Mouse (Mus musculus) forebrain, embryonic 15.5 days (tissue): Measurements from ENCODE around the gene Ccdc12. TPM values are rescaled to one million over a fixed set of nuclear protein-coding genes. Genes with fewer than 3 reads are reported as not detected.

ENCODE experiments used
- ATAC-seq: fragments of 200-750 bp; cut with Nextera tagmentation; replicated peaks from 2 replicates; pipeline ENCODE4 v1.8.0; 2017; ENCODE audit warnings: mild to moderate bottlenecking, moderate TSS enrichment, moderate library complexity
- H3K27ac ChIP-seq: fragments of 300-500 bp; sonication (generic); replicated peaks from 2 replicates; pipeline ENCODE4 v1.5.1; 2015; ENCODE audit warnings: mild to moderate bottlenecking, inconsistent platforms
- H3K27me3 ChIP-seq: fragments of 300-500 bp; sonication (generic); 2 replicates; pipeline ENCODE4 v1.6.1; 2015; ENCODE audit warnings: inconsistent platforms
- H3K36me3 ChIP-seq: fragments of 300-500 bp; sonication (generic); 2 replicates; pipeline ENCODE4 v1.6.1; 2015; ENCODE audit warnings: mild to moderate bottlenecking, inconsistent platforms
- H3K4me1 ChIP-seq: fragments of 300-500 bp; sonication (generic); 2 replicates; pipeline ENCODE4 v1.6.1; 2015; ENCODE audit warnings: inconsistent platforms
- H3K4me2 ChIP-seq: fragments of 300-500 bp; sonication (generic); replicated peaks from 2 replicates; pipeline ENCODE4 v1.6.1; 2015; ENCODE audit warnings: mild to moderate bottlenecking, inconsistent platforms
- H3K4me3 ChIP-seq: fragments of 300-500 bp; sonication (generic); 2 replicates; pipeline ENCODE4 v1.5.1; 2015; ENCODE audit warnings: mild to moderate bottlenecking, inconsistent platforms
- H3K9ac ChIP-seq: fragments of 300-500 bp; sonication (generic); replicated peaks from 2 replicates; pipeline ENCODE4 v1.6.1; 2015; ENCODE audit warnings: mild to moderate bottlenecking, inconsistent platforms
- H3K9me3 ChIP-seq: fragments of 300-500 bp; sonication (generic); 2 replicates; pipeline ENCODE4 v1.6.1; 2016; ENCODE audit warnings: inconsistent platforms
- WGBS: fragments of 180-500 bp; shearing (Covaris S2); methylation state at CpG from one replicate; pipeline ENCODE4 v1.1.7; 2015; ENCODE audit warnings: mixed read lengths; 5-methylcytosine and 5-hydroxymethylcytosine counted together
- polyA plus RNA-seq: library from polyadenylated mRNA; unstranded; fragments of >200 nt; fragmentation: Nextera tagmentation; extraction: Ambion mirVana; gene quantifications from 2 replicates; pipeline ENCODE4 v1.2.1, GENCODE M21; 2015

The Ccdc12 gene
- polyA plus RNA-seq, 1 experiment from 2014 or later = 120 TPM

- Histone ChIP-seq H3K36me3 (no peaks in the 10 kb centered on the region), H3K4me1 (peaks cover 22% of the 10 kb centered on the region), H3K4me3 (peak within 1 kb of the TSS; percentile 62), H3K27ac (no peak within 1 kb of the TSS), H3K4me2 (peak within 1 kb of the TSS; percentile 98), H3K9me3 (no peaks in the 10 kb centered on the region), H3K9ac (peak within 1 kb of the TSS; percentile 64), H3K27me3 (peaks cover 30% of the 10 kb centered on the region)
- WGBS = 3% methylated on average over 17 of the region's 17 CpGs
- ATAC-seq = no peak
These were observed 85.5 kb downstream of the Ccdc12 start, which contains the start of gene Myl3 for GRCm38 (mm10) chr9:110741711-110742294. Myl3 (plus strand) TSS chr9:110741861.

GRCm38 (mm10) chr9:110742295-110742950, 86.1 kb downstream of the Ccdc12 start:
- H3K27ac ChIP-seq = no peak overlapping the region
- peak overlapping the region; percentile 62 for H3K4me3 ChIP-seq
- peaks cover 30% of the 10 kb centered on the region for H3K27me3 ChIP-seq
- no peaks in the 10 kb centered on the region for H3K36me3 ChIP-seq
- H3K9ac ChIP-seq = peak overlapping the region; percentile 64
- ATAC-seq = peak; percentile 79
- H3K4me2 ChIP-seq = peak overlapping the region; percentile 98
- H3K4me1 ChIP-seq = peaks cover 22% of the 10 kb centered on the region
- H3K9me3 ChIP-seq = no peaks in the 10 kb centered on the region
- WGBS = under 1% methylated on average over 52 of the region's 71 CpGs

GRCm38 (mm10) chr9:110742951-110743455, 86.7 kb downstream of the Ccdc12 start:
- peak overlapping the region; percentile 64 for H3K9ac ChIP-seq
- H3K4me2 ChIP-seq = peak overlapping the region; percentile 98
- ATAC-seq = peak; percentile 25; the same call in 1 of the 2 replicates
- peak overlapping the region; percentile 62 for H3K4me3 ChIP-seq
- H3K36me3 ChIP-seq = no peaks in the 10 kb centered on the region
- peaks cover 30% of the 10 kb centered on the region for H3K27me3 ChIP-seq
- under 1% methylated on average over 49 of the region's 49 CpGs for WGBS
- H3K27ac ChIP-seq = no peak overlapping the region
- H3K9me3 ChIP-seq = no peaks in the 10 kb centered on the region
- peaks cover 22% of the 10 kb centered on the region for H3K4me1 ChIP-seq

GRCm38 (mm10) chr9:110743456-110744323, 87.4 kb downstream of the Ccdc12 start:
- Histone ChIP-seq H3K4me2 (peak overlapping the region; percentile 98), H3K9ac (peak overlapping the region; percentile 64), H3K27ac (no peak overlapping the region), H3K9me3 (no peaks in the 10 kb centered on the region), H3K4me1 (peaks cover 22% of the 10 kb centered on the region), H3K27me3 (peaks cover 30% of the 10 kb centered on the region), H3K4me3 (peak overlapping the region; percentile 62), H3K36me3 (no peaks in the 10 kb centered on the region)
- peak; percentile 56; the same call in 1 of the 2 replicates for ATAC-seq
- 2% methylated on average over 56 of the region's 63 CpGs for WGBS

GRCm38 (mm10) chr9:110745752-110746151, 89.4 kb downstream of the Ccdc12 start:
- 15% methylated on average over 5 of the region's 5 CpGs for WGBS
- peaks cover 26% of the 10 kb centered on the region for H3K27me3 ChIP-seq
- ATAC-seq = no peak

GRCm38 (mm10) chr9:110746238-110746637, 89.9 kb downstream of the Ccdc12 start:
- no peak overlapping the region for H3K27ac ChIP-seq
- no peak overlapping the region for H3K9ac ChIP-seq
- peaks cover 21% of the 10 kb centered on the region for H3K27me3 ChIP-seq
- 46% methylated on average over 5 of the region's 5 CpGs for WGBS
- H3K4me1 ChIP-seq = peaks cover 22% of the 10 kb centered on the region
- ATAC-seq = no peak
- no peaks in the 10 kb centered on the region for H3K36me3 ChIP-seq
- H3K9me3 ChIP-seq = no peaks in the 10 kb centered on the region
- no peak overlapping the region for H3K4me3 ChIP-seq
- H3K4me2 ChIP-seq = no peak overlapping the region

More at GRCm38 (mm10) chr9:110745752-110746151, 89.4 kb downstream of the Ccdc12 start:
- Histone ChIP-seq H3K4me2 (no peak overlapping the region), H3K36me3 (no peaks in the 10 kb centered on the region), H3K27ac (no peak overlapping the region), H3K9me3 (no peaks in the 10 kb centered on the region), H3K9ac (no peak overlapping the region), H3K4me3 (no peak overlapping the region), H3K4me1 (peaks cover 22% of the 10 kb centered on the region)

GRCm38 (mm10) chr9:110746961-110747360, 90.7 kb downstream of the Ccdc12 start, which contains the start of gene Pth1r:
Pth1r (minus strand) TSS chr9:110747145.
- ATAC-seq = no peak
- H3K27me3 ChIP-seq = peaks cover 13% of the 10 kb centered on the region
- no peak within 1 kb of the TSS for H3K4me3 ChIP-seq
- no peak within 1 kb of the TSS for H3K27ac ChIP-seq
- WGBS = 59% methylated on average over 7 of the region's 7 CpGs
- no peaks in the 10 kb centered on the region for H3K9me3 ChIP-seq
- no peak within 1 kb of the TSS for H3K9ac ChIP-seq
- H3K36me3 ChIP-seq = no peaks in the 10 kb centered on the region
- H3K4me2 ChIP-seq = no peak within 1 kb of the TSS
- peaks cover 15% of the 10 kb centered on the region for H3K4me1 ChIP-seq

- 64% methylated on average over 2 of the region's 2 CpGs for WGBS
- Histone ChIP-seq H3K4me1 (peaks cover 4% of the 10 kb centered on the region; the same call in 1 of the 2 replicates), H3K4me2 (no peak overlapping the region), H3K9ac (no peak overlapping the region), H3K27me3 (peaks cover 13% of the 10 kb centered on the region), H3K36me3 (no peaks in the 10 kb centered on the region), H3K27ac (no peak overlapping the region), H3K9me3 (no peaks in the 10 kb centered on the region), H3K4me3 (no peak overlapping the region)
- no peak for ATAC-seq
These were observed 92.1 kb downstream of the Ccdc12 start for GRCm38 (mm10) chr9:110748451-110748850.

- Histone ChIP-seq H3K9me3 (no peaks in the 10 kb centered on the region), H3K9ac (no peak overlapping the region), H3K4me2 (no peak overlapping the region), H3K4me3 (no peak overlapping the region), H3K27me3 (no peaks in the 10 kb centered on the region), H3K27ac (no peak overlapping the region), H3K4me1 (no peaks in the 10 kb centered on the region), H3K36me3 (no peaks in the 10 kb centered on the region)
- WGBS = 48% methylated on average over 14 of the region's 14 CpGs
- no peak for ATAC-seq
These were observed 94.3 kb downstream of the Ccdc12 start for GRCm38 (mm10) chr9:110750404-110751187.

- Histone ChIP-seq H3K4me2 (no peak overlapping the region), H3K36me3 (no peaks in the 10 kb centered on the region), H3K4me3 (no peak overlapping the region), H3K4me1 (no peaks in the 10 kb centered on the region), H3K9me3 (no peaks in the 10 kb centered on the region), H3K27ac (no peak overlapping the region), H3K27me3 (no peaks in the 10 kb centered on the region), H3K9ac (no peak overlapping the region)
- ATAC-seq = no peak
- WGBS = 89% methylated on average over 5 of the region's 5 CpGs
These were observed 95.1 kb downstream of the Ccdc12 start for GRCm38 (mm10) chr9:110751412-110751811.

- H3K4me2 ChIP-seq = no peak overlapping the region
- no peak overlapping the region for H3K27ac ChIP-seq
- no peaks in the 10 kb centered on the region for H3K36me3 ChIP-seq
- WGBS = 66% methylated on average over 4 of the region's 4 CpGs
- no peak for ATAC-seq
- no peaks in the 10 kb centered on the region for H3K4me1 ChIP-seq
- no peaks in the 10 kb centered on the region for H3K27me3 ChIP-seq
- no peak overlapping the region for H3K9ac ChIP-seq
- no peaks in the 10 kb centered on the region for H3K9me3 ChIP-seq
- no peak overlapping the region for H3K4me3 ChIP-seq
These were observed 96.7 kb downstream of the Ccdc12 start for GRCm38 (mm10) chr9:110752917-110753435.
